Mouse (Mus musculus) E14TG2a.4 (cell line): Measurements from ENCODE around the gene Ubiad1.
A peak's percentile ranks its signal among the peaks of the same experiment; 100 is the strongest.

Experiments
- CTCF ChIP-seq: conservative IDR thresholded peaks from 2 replicates; pipeline ENCODE4 v1.5.1; 2014; ENCODE audit warnings: low read length
- NANOG ChIP-seq: IDR thresholded peaks from 2 replicates; pipeline ENCODE4 v1.6.1; 2014; ENCODE audit warnings: borderline replicate concordance, low read length, mixed read lengths

DNA sequence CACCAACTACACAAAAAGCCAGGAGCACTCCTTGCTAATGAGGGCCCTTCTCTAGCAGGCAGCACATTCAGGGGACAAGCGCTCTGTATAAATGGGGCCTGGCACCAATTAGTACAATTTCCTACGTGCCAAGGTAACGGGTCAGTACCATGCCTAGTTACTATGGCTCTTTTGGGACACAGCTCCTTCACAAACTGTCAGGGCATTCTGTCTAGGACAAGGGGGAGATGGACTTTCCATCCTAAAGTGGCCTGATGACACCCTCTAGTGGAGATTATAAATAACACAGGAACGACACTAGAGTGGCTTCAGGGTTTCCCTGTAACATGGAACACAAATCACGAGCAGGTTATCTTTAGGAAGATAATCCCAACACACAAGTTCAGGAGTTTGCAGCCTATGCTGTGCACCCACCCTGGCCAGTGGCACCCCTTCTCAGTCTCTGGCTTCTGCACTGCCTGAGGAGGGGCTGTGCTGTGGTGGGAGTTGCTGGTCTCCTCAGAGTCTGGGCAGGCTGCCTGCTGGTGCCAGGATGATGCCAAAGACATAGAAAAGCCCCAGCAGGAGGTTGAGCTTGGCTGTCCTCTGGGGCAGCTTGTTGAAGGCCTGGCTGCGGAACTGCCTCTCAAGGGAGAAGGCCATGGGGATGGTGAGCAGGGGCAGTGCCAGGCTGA lies 8.8 kb downstream of the Ubiad1 start:
- TF ChIP-seq CTCF, result peak; percentile 38
- no peak for TF ChIP-seq NANOG
